In genomic region chr9:121293187-121293586, GRCm38 (mm10) we compare ENCODE assay signal across 22 mouse cellular contexts.
"Had no signal": no experiment of that assay in that cellular context is flagged by ENCODE, and none has a peak within 500 bp of the region (broad histone marks: within the 10 kb centered on the region; RNA-seq: fewer than 3 reads in every experiment).

No protein-coding gene starts in this region.

- H3K4me3 ChIP-seq: liver, embryonic 13.5 days; liver, embryonic 15.5 days; lung, embryonic 15.5 days; megakaryocyte, embryonic 14.5 days; midbrain, embryonic 12.5 days; neural tube, embryonic 13.5 days; neural tube, embryonic 15.5 days had no signal

- H3K9me3 ChIP-seq: liver, embryonic 15.5 days; lung, embryonic 15.5 days; neural tube, embryonic 15.5 days had no signal

- DNase-seq: liver, embryonic 13.5 days; liver, postnatal 0 days; lung, adult 2 months; lung, postnatal 14 days; lung, postnatal 36 days; midbrain, embryonic 14.5 days; retina, postnatal 1 day; right cerebral cortex, adult 18-20 months; right cerebral cortex, postnatal 25 days; right cerebral cortex, postnatal 4 days; spleen, adult 18-20 months; thymus, adult 18-20 months; thymus, postnatal 25 days; thymus, postnatal 4 days had no signal

- H3K9ac ChIP-seq: liver, embryonic 13.5 days; liver, embryonic 15.5 days; liver, postnatal 0 days; lung, embryonic 15.5 days; midbrain, embryonic 12.5 days; neural tube, embryonic 13.5 days; neural tube, embryonic 15.5 days had no signal

- H3K4me2 ChIP-seq: liver, embryonic 13.5 days; liver, embryonic 15.5 days; lung, embryonic 15.5 days; midbrain, embryonic 12.5 days; neural tube, embryonic 13.5 days; neural tube, embryonic 15.5 days had no signal

- H3K27me3 ChIP-seq: neural tube, embryonic 13.5 days; neural tube, embryonic 15.5 days had no signal

- H3K36me3 ChIP-seq: liver, embryonic 13.5 days; liver, embryonic 15.5 days; lung, embryonic 15.5 days; midbrain, embryonic 12.5 days; neural tube, embryonic 13.5 days; neural tube, embryonic 15.5 days had no signal

- H3K27ac ChIP-seq: liver, embryonic 13.5 days; liver, embryonic 15.5 days; lung, embryonic 15.5 days; macrophage; midbrain, embryonic 12.5 days; neural tube, embryonic 13.5 days; neural tube, embryonic 15.5 days had no signal

- ATAC-seq: liver, postnatal 0 days; lung, postnatal 0 days had no signal
